Mouse (Mus musculus) macrophage (primary cell): ENCODE measurements around the gene Crtc3. TPM values are rescaled to one million over a fixed set of nuclear protein-coding genes. Genes with fewer than 3 reads are reported as not detected.
A peak's percentile ranks its signal among the peaks of the same experiment; 100 is the strongest.

Source experiments
- H3K27ac ChIP-seq: fragments of 350-480 bp; formaldehyde crosslinking; 2 replicates; pipeline ENCODE4 v1.9.0; 2021
- H3K36me3 ChIP-seq: fragments of 350-480 bp; formaldehyde crosslinking; 2 replicates; pipeline ENCODE4 v1.9.0; 2021; ENCODE audit errors: inconsistent target
- H3K4me3 ChIP-seq: fragments of 350-480 bp; formaldehyde crosslinking; 2 replicates; pipeline ENCODE4 v1.9.0; 2021; ENCODE audit errors: inconsistent target
- H3K79me2 ChIP-seq: fragments of 350-480 bp; formaldehyde crosslinking; 2 replicates; pipeline ENCODE4 v1.9.0; 2021; ENCODE audit errors: inconsistent target
- WGBS: methylation state at CpG from one replicate; pipeline ENCODE4 v1.1.7; 2026; ENCODE audit warnings: inconsistent platforms; ENCODE audit not compliant: missing documents; 5-methylcytosine and 5-hydroxymethylcytosine counted together
- polyA plus RNA-seq: library from polyadenylated mRNA; stranded (reverse); fragments of 250-400 nt; gene quantifications from 3 replicates; pipeline ENCODE4 v1.2.4, GENCODE M21; 2018; ENCODE audit warnings: inconsistent platforms

Crtc3 gene
- polyA plus RNA-seq, 1 experiment from 2014 or later = 16.5 TPM

- H3K36me3 ChIP-seq = no peaks in the 10 kb centered on the region
- H3K27ac ChIP-seq = peak overlapping the region; percentile 47
- no peak overlapping the region for H3K4me3 ChIP-seq
- no peaks in the 10 kb centered on the region for H3K79me2 ChIP-seq
- WGBS = 24% methylated on average over 3 of the region's 3 CpGs
Measured at GRCm38 (mm10) chr7:80555146-80555545, 133.5 kb downstream of the Crtc3 start.

DNA sequence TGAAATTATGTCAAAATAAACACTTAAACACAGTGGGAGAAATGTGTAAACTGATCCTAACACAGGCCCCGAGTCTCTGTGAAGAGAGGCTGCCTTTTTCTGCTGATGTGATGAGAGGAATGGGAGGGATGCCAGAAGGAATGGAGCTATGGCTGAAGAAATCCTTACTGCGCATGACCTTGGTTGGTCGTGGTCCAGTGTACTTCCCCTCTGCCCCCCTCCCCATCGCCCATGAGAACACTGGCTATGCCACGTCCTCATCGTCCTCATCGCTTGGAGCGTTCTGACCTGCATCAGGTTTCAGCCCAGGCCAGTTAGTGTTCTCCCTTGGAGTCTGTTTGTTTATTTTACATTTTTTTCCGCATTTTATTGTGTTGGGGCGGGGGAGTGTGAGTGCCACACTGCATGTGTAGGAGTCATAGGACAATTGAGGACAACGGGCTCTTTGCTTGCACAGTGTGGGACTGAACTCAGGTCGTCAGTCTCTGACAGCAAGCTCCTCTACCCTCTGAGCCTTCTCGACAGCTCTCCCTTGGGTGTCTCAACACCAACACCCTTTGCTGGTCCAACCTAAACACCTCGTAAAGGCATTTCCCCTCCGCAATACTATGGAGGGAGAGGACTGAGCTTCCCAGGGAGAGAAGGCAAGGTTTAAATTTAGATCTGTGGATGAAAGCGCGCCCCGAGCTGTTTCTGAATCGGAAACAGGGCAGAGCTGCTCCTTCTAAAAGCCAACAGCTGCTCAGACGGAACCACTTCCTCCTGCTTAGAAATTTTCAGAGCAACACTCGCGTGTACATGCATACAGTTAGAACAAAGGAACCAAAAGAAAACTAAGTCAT is 134.3 kb downstream of the Crtc3 start:
- H3K27ac ChIP-seq = peak overlapping the region; percentile 47
- WGBS = 26% methylated on average over 22 of the region's 22 CpGs
- H3K4me3 ChIP-seq = no peak overlapping the region
- H3K79me2 ChIP-seq = no peaks in the 10 kb centered on the region
- H3K36me3 ChIP-seq = no peaks in the 10 kb centered on the region

GRCm38 (mm10) chr7:80548513-80549260 is 140.0 kb downstream of the Crtc3 start:
- Histone ChIP-seq H3K27ac (no peak overlapping the region), H3K36me3 (no peaks in the 10 kb centered on the region), H3K79me2 (no peaks in the 10 kb centered on the region), H3K4me3 (no peak overlapping the region)
- 93% methylated on average over 7 of the region's 7 CpGs for WGBS

GRCm38 (mm10) chr7:80542139-80542831 is 146.4 kb downstream of the Crtc3 start:
- Histone ChIP-seq H3K4me3 (no peak overlapping the region), H3K36me3 (no peaks in the 10 kb centered on the region), H3K79me2 (no peaks in the 10 kb centered on the region), H3K27ac (no peak overlapping the region)
- 72% methylated on average over 6 of the region's 7 CpGs for WGBS

- H3K27ac ChIP-seq = no peak overlapping the region
Measured at GRCm38 (mm10) chr7:80539581-80539980, 149.1 kb downstream of the Crtc3 start.

More at GRCm38 (mm10) chr7:80539581-80539980, 149.1 kb downstream of the Crtc3 start:
- WGBS = 85% methylated on average over 5 of the region's 5 CpGs
- Histone ChIP-seq H3K4me3 (no peak overlapping the region), H3K36me3 (no peaks in the 10 kb centered on the region), H3K79me2 (peaks cover under 1% of the 10 kb centered on the region; the same call in 1 of the 2 replicates)

Other genes starting within 250 kb of the Crtc3 start
- gene Blm, start 153.8 kb downstream of the Crtc3 start, polyA plus RNA-seq = 2.5 to 9.1 TPM (median 7.2 TPM) in 3 replicates
- 294 to 476 TPM (median 316 TPM) in 3 replicates for gene Iqgap1, start 137.1 kb upstream of the Crtc3 start, polyA plus RNA-seq
- gene Zscan2, start 172.0 kb upstream of the Crtc3 start, polyA plus RNA-seq = 1.9 to 4.8 TPM (median 2.1 TPM) in 3 replicates
- gene Wdr73, start 212.4 kb upstream of the Crtc3 start, polyA plus RNA-seq = 4.5 to 12.1 TPM (median 8.8 TPM) in 3 replicates
- gene Nmb, start 216.2 kb upstream of the Crtc3 start, polyA plus RNA-seq = 0.94 to 1.9 TPM in 2 of 3 replicates, not detected in the other